Mouse (Mus musculus) embryo, embryonic 10.5 days (tissue): ENCODE measurements around the gene Slc7a11.

Experiments
- DNase-seq: peaks from one replicate; pipeline ENCODE4 v3.0.0-alpha.2; 2015; ENCODE audit warnings: low spot score

The Slc7a11 gene

DNA sequence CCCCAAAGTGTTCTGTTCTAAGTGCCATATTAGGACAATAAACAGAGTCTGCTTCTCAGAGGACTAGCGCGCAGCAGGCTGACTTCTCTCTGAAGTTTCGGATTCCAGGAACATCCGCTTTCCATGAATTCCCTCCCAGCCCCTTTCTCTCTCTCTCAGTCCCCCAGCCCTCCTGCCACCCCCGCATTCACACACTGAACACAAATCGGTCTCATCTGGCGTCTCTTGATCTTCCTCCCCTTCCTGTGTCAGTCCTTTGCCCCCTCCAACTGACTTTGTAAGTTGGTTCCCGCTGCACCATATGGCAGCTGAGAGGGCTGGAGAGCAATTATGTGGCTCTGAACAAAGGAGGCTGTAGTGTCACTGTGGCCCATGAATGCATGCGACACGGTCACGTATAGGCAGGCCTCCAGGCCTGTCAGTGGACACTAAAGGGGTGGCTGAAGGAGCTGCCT, 577.3 kb downstream of the Slc7a11 start:
- peak; percentile 90 for DNase-seq

DNA sequence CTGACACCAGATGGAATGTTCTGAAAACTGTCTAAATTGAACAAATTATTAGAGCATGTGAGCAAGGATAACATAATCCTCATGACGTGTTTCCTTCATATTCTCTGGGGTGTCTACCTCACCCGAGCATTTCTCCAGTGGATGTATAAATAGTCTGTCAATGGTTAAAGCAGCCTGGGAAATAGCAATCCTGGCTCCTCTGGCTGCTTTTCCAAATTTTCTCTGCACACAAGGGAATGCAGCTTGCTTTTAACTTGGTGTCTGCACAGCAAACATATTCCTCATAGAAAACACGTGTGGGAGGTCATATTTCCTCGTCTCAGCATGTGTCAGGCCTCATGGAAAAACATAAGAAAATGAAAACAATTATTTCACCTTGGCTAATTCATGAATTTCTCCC, 586.6 kb downstream of the Slc7a11 start:
- peak; percentile 24 for DNase-seq

DNA sequence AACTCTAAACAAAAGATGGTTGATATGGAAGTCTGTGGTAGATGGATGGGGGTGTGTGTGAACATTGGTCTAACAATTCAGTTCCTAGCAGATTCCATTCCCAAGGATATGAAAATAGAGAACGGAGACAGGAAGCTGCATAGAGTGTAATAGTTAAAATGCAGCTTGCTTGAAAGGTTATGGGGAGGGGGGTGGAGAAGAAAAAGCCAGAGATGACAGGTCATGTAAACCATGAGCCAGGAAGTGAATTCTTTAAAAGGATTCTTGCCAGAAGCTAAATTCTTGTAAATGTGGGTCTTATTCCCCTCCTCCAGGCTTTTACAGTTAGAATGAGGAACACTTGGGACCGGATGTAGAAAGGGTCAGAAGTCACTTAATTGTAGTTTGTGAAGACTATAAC, 589.1 kb downstream of the Slc7a11 start:
- DNase-seq: no peak

DNA sequence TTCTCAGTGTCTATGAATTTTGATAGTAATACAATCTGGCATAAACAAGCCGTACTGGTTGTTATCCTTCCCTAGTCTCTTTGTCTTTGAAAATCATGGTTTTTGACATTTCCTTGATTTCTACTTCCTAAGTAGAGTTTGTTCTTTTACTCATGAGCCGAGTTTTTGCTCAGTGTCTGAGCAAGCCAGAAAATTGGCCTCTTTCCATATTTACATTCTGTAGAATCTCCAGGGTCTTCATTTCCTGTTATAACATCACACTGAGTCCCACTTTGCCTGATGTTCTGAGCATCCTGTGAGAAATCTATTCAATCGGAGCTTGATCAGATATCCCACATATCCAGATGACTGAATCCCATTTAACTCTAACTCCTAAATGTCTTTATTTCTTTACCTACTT, 600.4 kb downstream of the Slc7a11 start:
- no peak for DNase-seq
